Mouse (Mus musculus) erythroblast, embryonic 14.5 days (primary cell): ENCODE results near the gene Lrrc32. TPM values are rescaled to one million over a fixed set of nuclear protein-coding genes. Genes with fewer than 3 reads are reported as not detected.

Experiments used
- H3K27me3 ChIP-seq: 2 replicates; pipeline ENCODE4 v1.6.1; 2012; ENCODE audit warnings: inconsistent platforms; ENCODE audit not compliant: control insufficient read depth
- H3K36me3 ChIP-seq: 2 replicates; pipeline ENCODE4 v1.6.1; 2012; ENCODE audit warnings: mild to moderate bottlenecking, inconsistent platforms; ENCODE audit not compliant: control insufficient read depth
- H3K4me1 ChIP-seq: 2 replicates; pipeline ENCODE4 v1.6.1; 2012; ENCODE audit warnings: inconsistent platforms; ENCODE audit not compliant: control insufficient read depth
- H3K4me3 ChIP-seq: replicated peaks from 2 replicates; pipeline ENCODE3; 2012; ENCODE audit warnings: moderate library complexity, mild to moderate bottlenecking, inconsistent platforms
- H3K9me3 ChIP-seq: 2 replicates; pipeline ENCODE4 v1.6.1; 2012; ENCODE audit warnings: low read length, inconsistent platforms, mixed read lengths; ENCODE audit not compliant: control insufficient read depth
- GATA1 ChIP-seq: IDR thresholded peaks from 2 replicates; pipeline ENCODE4 v1.6.1; 2012; ENCODE audit warnings: low read length, inconsistent platforms, mixed read lengths
- TAL1 ChIP-seq: IDR thresholded peaks from 3 replicates; pipeline ENCODE4 v1.6.1; 2012; ENCODE audit warnings: low read length, inconsistent platforms, mixed read lengths
- polyA plus RNA-seq: library from polyadenylated mRNA; stranded (reverse); fragments of >175 nt; gene quantifications from 2 replicates; pipeline ENCODE4 v1.2.3, GENCODE M21; 2012

Lrrc32 gene
- polyA plus RNA-seq, 1 experiment, result 0.19 TPM

GRCm38 (mm10) chr7:98493307-98493706 lies 4.2 kb downstream of the Lrrc32 start:
- H3K4me3 ChIP-seq, result no peak overlapping the region
- no peak for TF ChIP-seq GATA1
- no peak for TF ChIP-seq TAL1

GRCm38 (mm10) chr7:98493901-98494480 lies 4.9 kb downstream of the Lrrc32 start:
- Histone ChIP-seq H3K4me1 (peaks cover 3% of the 10 kb centered on the region), H3K4me3 (no peak overlapping the region), H3K36me3 (no peaks in the 10 kb centered on the region), H3K9me3 (no peaks in the 10 kb centered on the region), H3K27me3 (peaks cover 21% of the 10 kb centered on the region)
- TF ChIP-seq GATA1 (no peak), TAL1 (no peak)

More at GRCm38 (mm10) chr7:98493307-98493706, 4.2 kb downstream of the Lrrc32 start:
- Histone ChIP-seq H3K36me3 (no peaks in the 10 kb centered on the region), H3K4me1 (peaks cover 3% of the 10 kb centered on the region), H3K27me3 (peaks cover 28% of the 10 kb centered on the region), H3K9me3 (no peaks in the 10 kb centered on the region)

- Histone ChIP-seq H3K36me3 (no peaks in the 10 kb centered on the region), H3K27me3 (peaks cover 5% of the 10 kb centered on the region), H3K4me1 (no peaks in the 10 kb centered on the region), H3K4me3 (no peak overlapping the region), H3K9me3 (no peaks in the 10 kb centered on the region)
- TF ChIP-seq GATA1, result no peak
- TF ChIP-seq TAL1, result no peak
Observed at GRCm38 (mm10) chr7:98495591-98495990, 6.5 kb downstream of the Lrrc32 start.

GRCm38 (mm10) chr7:98497451-98497850 lies 8.4 kb downstream of the Lrrc32 start:
- Histone ChIP-seq H3K36me3 (no peaks in the 10 kb centered on the region), H3K4me3 (no peak overlapping the region), H3K4me1 (no peaks in the 10 kb centered on the region), H3K9me3 (no peaks in the 10 kb centered on the region), H3K27me3 (no peaks in the 10 kb centered on the region)
- TF ChIP-seq GATA1, result no peak
- TF ChIP-seq TAL1, result no peak

- Histone ChIP-seq H3K4me1 (no peaks in the 10 kb centered on the region), H3K4me3 (no peak overlapping the region), H3K9me3 (no peaks in the 10 kb centered on the region), H3K36me3 (no peaks in the 10 kb centered on the region), H3K27me3 (no peaks in the 10 kb centered on the region)
- no peak for TF ChIP-seq TAL1
- TF ChIP-seq GATA1, result no peak
Observed at GRCm38 (mm10) chr7:98498101-98498500, 9.0 kb downstream of the Lrrc32 start.

- Histone ChIP-seq H3K27me3 (no peaks in the 10 kb centered on the region), H3K9me3 (no peaks in the 10 kb centered on the region), H3K36me3 (no peaks in the 10 kb centered on the region), H3K4me1 (no peaks in the 10 kb centered on the region), H3K4me3 (no peak overlapping the region)
- TF ChIP-seq GATA1, result no peak
- no peak for TF ChIP-seq TAL1
Observed at GRCm38 (mm10) chr7:98498656-98499560, 9.8 kb downstream of the Lrrc32 start.

- H3K4me3 ChIP-seq, result no peak overlapping the region
- H3K4me1 ChIP-seq, result no peaks in the 10 kb centered on the region
- H3K36me3 ChIP-seq, result no peaks in the 10 kb centered on the region
- H3K9me3 ChIP-seq, result no peaks in the 10 kb centered on the region
- TF ChIP-seq GATA1 (no peak), TAL1 (no peak)
- no peaks in the 10 kb centered on the region for H3K27me3 ChIP-seq
Observed at GRCm38 (mm10) chr7:98499561-98500292, 10.6 kb downstream of the Lrrc32 start.

GRCm38 (mm10) chr7:98500470-98500869 lies 11.4 kb downstream of the Lrrc32 start:
- TF ChIP-seq GATA1 (no peak), TAL1 (no peak)
- Histone ChIP-seq H3K4me1 (no peaks in the 10 kb centered on the region), H3K27me3 (no peaks in the 10 kb centered on the region), H3K4me3 (no peak overlapping the region), H3K36me3 (no peaks in the 10 kb centered on the region), H3K9me3 (no peaks in the 10 kb centered on the region)

- Histone ChIP-seq H3K4me1 (no peaks in the 10 kb centered on the region), H3K9me3 (no peaks in the 10 kb centered on the region), H3K4me3 (no peak overlapping the region), H3K27me3 (no peaks in the 10 kb centered on the region), H3K36me3 (no peaks in the 10 kb centered on the region)
- TF ChIP-seq GATA1, result no peak
Observed at GRCm38 (mm10) chr7:98501078-98501477, 12.0 kb downstream of the Lrrc32 start.
